Mouse (Mus musculus) common myeloid progenitor, adult 5-6 weeks (primary cell): ENCODE data around the gene Gm43191. TPM values are rescaled to one million over a fixed set of nuclear protein-coding genes. Genes with fewer than 3 reads are reported as not detected.

ENCODE experiments used
- total RNA-seq: library from RNA; stranded (forward); fragments of 200-1000, 187-1606 nt; gene quantifications from 2 replicates; pipeline ENCODE4 v1.2.3, GENCODE M21; 2017

The Gm43191 gene
- total RNA-seq, 1 experiment from 2014 or later: not detected

Other genes with a start within 250 kb of the Gm43191 start
- 37.9 and 38.4 TPM in 2 replicates for gene Rtca, start 173.1 kb downstream of the Gm43191 start, total RNA-seq
- 15.0 and 16.9 TPM in 2 replicates for gene Dbt, start 168.2 kb downstream of the Gm43191 start, total RNA-seq
- 0.27 and 0.53 TPM in 2 replicates for gene Lrrc39, start 118.3 kb downstream of the Gm43191 start, total RNA-seq
- gene Sass6, start 86.3 kb downstream of the Gm43191 start, total RNA-seq: 49.8 and 57.5 TPM in 2 replicates
- 47.6 and 51.1 TPM in 2 replicates for gene Trmt13, start 66.7 kb downstream of the Gm43191 start, total RNA-seq
- 84.3 and 91.0 TPM in 2 replicates for gene Mfsd14a, start 18.6 kb downstream of the Gm43191 start, total RNA-seq
- gene Slc35a3, start 31.6 kb upstream of the Gm43191 start, total RNA-seq: 49.5 and 52.2 TPM in 2 replicates
- 7.5 and 10.9 TPM in 2 replicates for gene Agl, start 126.9 kb upstream of the Gm43191 start, total RNA-seq
- gene Frrs1, start 178.2 kb upstream of the Gm43191 start, total RNA-seq: 43.7 and 47.0 TPM in 2 replicates